Mouse (Mus musculus): ENCODE measurements at regions not wholly inside any gene's neighbourhood (a gene's known extent, or its start where the extent isn't known, plus 50 kb on each side); places are given as distances from the start of the nearest gene placed in this dataset.

DNA sequence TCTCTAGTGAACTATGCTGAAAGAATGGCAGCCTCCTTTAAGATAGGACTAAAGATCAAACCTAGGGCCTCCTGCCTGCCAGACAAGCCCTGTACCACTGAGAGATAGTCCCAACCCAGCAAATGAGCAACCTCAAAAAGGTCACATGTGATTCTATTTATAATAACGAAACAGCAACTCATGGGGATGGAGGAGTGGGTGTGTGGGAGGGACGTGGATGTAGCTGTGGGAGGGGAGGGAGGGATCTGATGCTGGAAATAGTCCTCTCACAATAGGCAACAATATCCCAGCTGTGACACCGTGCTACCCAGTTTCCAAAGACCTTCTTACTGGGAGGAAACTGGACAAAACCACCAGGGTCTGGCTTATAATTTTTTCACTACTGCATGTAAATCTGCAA, 69.5 kb upstream of the Igfbp5 start:
- TF ChIP-seq POLR2A (IDR thresholded peaks at IDR 0.05; ENCODE audit: insufficient read length, low read depth) = no peak
- peak; percentile 69 for TF ChIP-seq USF1 (IDR thresholded peaks at IDR 0.05; ENCODE audit: low read depth)
- TF ChIP-seq CEBPB (IDR thresholded peaks at IDR 0.05; ENCODE audit: insufficient read depth, poor library complexity, severe bottlenecking) = no peak
- no peak for TF ChIP-seq MAX (IDR thresholded peaks at IDR 0.05; ENCODE audit: low read depth)

Data from myocyte (in vitro differentiated cells).